Mouse (Mus musculus): ENCODE measurements at regions not wholly inside any gene's neighbourhood (a gene's known extent, or its start where the extent isn't known, plus 50 kb on each side); places are given as distances from the start of the nearest gene placed in this dataset.
A peak's percentile ranks its signal among the peaks of the same experiment; 100 is the strongest.

GRCm38 (mm10) chr2:137510671-137511235, 394.3 kb upstream of the Jag1 start:
- WGBS: 87% methylated on average over 3 of the region's 3 CpGs
- H3K9ac ChIP-seq: no peak overlapping the region
- H3K27ac ChIP-seq: no peak overlapping the region
- no peak for ATAC-seq (ENCODE audit: low FRiP score)
- H3K9me3 ChIP-seq: no peaks in the 10 kb centered on the region
- H3K4me1 ChIP-seq: no peaks in the 10 kb centered on the region
- no peak overlapping the region for H3K4me2 ChIP-seq
- no peak overlapping the region for H3K4me3 ChIP-seq (replicated peaks)
- no peaks in the 10 kb centered on the region for H3K36me3 ChIP-seq (replicated peaks)
- H3K27me3 ChIP-seq: no peaks in the 10 kb centered on the region

- Histone ChIP-seq H3K4me2 (no peak overlapping the region), H3K4me3 (replicated peaks) (no peak overlapping the region), H3K27ac (no peak overlapping the region), H3K27me3 (no peaks in the 10 kb centered on the region), H3K4me1 (no peaks in the 10 kb centered on the region), H3K9ac (no peak overlapping the region), H3K9me3 (no peaks in the 10 kb centered on the region), H3K36me3 (replicated peaks) (no peaks in the 10 kb centered on the region)
- WGBS: 82% methylated on average over 1 of the region's 1 CpGs
- ATAC-seq (ENCODE audit: low FRiP score): no peak
Measured at GRCm38 (mm10) chr2:137501236-137501635, 384.8 kb upstream of the Jag1 start.

- Histone ChIP-seq H3K9me3 (no peaks in the 10 kb centered on the region), H3K9ac (no peak overlapping the region), H3K4me2 (no peak overlapping the region), H3K4me1 (no peaks in the 10 kb centered on the region), H3K27ac (no peak overlapping the region), H3K4me3 (replicated peaks) (no peak overlapping the region), H3K36me3 (replicated peaks) (no peaks in the 10 kb centered on the region), H3K27me3 (no peaks in the 10 kb centered on the region)
- WGBS: 71% methylated on average over 2 of the region's 2 CpGs
- ATAC-seq (ENCODE audit: low FRiP score): no peak
Measured at GRCm38 (mm10) chr2:137497616-137498015, 381.2 kb upstream of the Jag1 start.

GRCm38 (mm10) chr2:137493600-137493999, 377.2 kb upstream of the Jag1 start:
- no peak overlapping the region for H3K9ac ChIP-seq
- ATAC-seq (ENCODE audit: low FRiP score): no peak
- WGBS: 93% methylated on average over 5 of the region's 5 CpGs

GRCm38 (mm10) chr2:137489181-137489682, 372.8 kb upstream of the Jag1 start:
- Histone ChIP-seq H3K36me3 (replicated peaks) (no peaks in the 10 kb centered on the region), H3K4me3 (replicated peaks) (no peak overlapping the region), H3K9ac (no peak overlapping the region), H3K9me3 (no peaks in the 10 kb centered on the region), H3K27me3 (no peaks in the 10 kb centered on the region), H3K4me2 (no peak overlapping the region), H3K4me1 (no peaks in the 10 kb centered on the region), H3K27ac (no peak overlapping the region)
- 76% methylated on average over 5 of the region's 5 CpGs for WGBS
- ATAC-seq (ENCODE audit: low FRiP score): no peak

More at GRCm38 (mm10) chr2:137493600-137493999, 377.2 kb upstream of the Jag1 start:
- no peaks in the 10 kb centered on the region for H3K36me3 ChIP-seq (replicated peaks)
- H3K27me3 ChIP-seq: no peaks in the 10 kb centered on the region
- no peaks in the 10 kb centered on the region for H3K4me1 ChIP-seq
- no peak overlapping the region for H3K4me2 ChIP-seq
- H3K4me3 ChIP-seq (replicated peaks): no peak overlapping the region
- no peak overlapping the region for H3K27ac ChIP-seq
- H3K9me3 ChIP-seq: no peaks in the 10 kb centered on the region

- Histone ChIP-seq H3K4me1 (no peaks in the 10 kb centered on the region), H3K4me3 (replicated peaks) (no peak overlapping the region), H3K27me3 (no peaks in the 10 kb centered on the region), H3K4me2 (no peak overlapping the region), H3K9ac (no peak overlapping the region), H3K27ac (no peak overlapping the region), H3K36me3 (replicated peaks) (no peaks in the 10 kb centered on the region), H3K9me3 (no peaks in the 10 kb centered on the region)
- WGBS: 46% methylated on average over 1 of the region's 1 CpGs
- no peak for ATAC-seq (ENCODE audit: low FRiP score)
Measured at GRCm38 (mm10) chr2:137468769-137469168, 352.3 kb upstream of the Jag1 start.

GRCm38 (mm10) chr2:137457061-137457753, 340.8 kb upstream of the Jag1 start:
- Histone ChIP-seq H3K27ac (no peak overlapping the region), H3K9me3 (no peaks in the 10 kb centered on the region), H3K4me1 (peaks cover 9% of the 10 kb centered on the region), H3K27me3 (no peaks in the 10 kb centered on the region), H3K4me2 (no peak overlapping the region), H3K4me3 (replicated peaks) (no peak overlapping the region), H3K9ac (no peak overlapping the region), H3K36me3 (replicated peaks) (no peaks in the 10 kb centered on the region)
- ATAC-seq (ENCODE audit: low FRiP score): peak; percentile 75
- WGBS: 42% methylated on average over 4 of the region's 4 CpGs

- Histone ChIP-seq H3K9me3 (no peaks in the 10 kb centered on the region), H3K9ac (no peak overlapping the region), H3K4me3 (replicated peaks) (no peak overlapping the region), H3K4me2 (no peak overlapping the region), H3K36me3 (replicated peaks) (no peaks in the 10 kb centered on the region), H3K27ac (no peak overlapping the region), H3K4me1 (peaks cover 9% of the 10 kb centered on the region), H3K27me3 (no peaks in the 10 kb centered on the region)
- 83% methylated on average over 3 of the region's 3 CpGs for WGBS
- ATAC-seq (ENCODE audit: low FRiP score): no peak
Measured at GRCm38 (mm10) chr2:137456436-137456835, 340.0 kb upstream of the Jag1 start.

- no peak overlapping the region for H3K4me2 ChIP-seq
- H3K9me3 ChIP-seq: no peaks in the 10 kb centered on the region
- 89% methylated on average over 7 of the region's 7 CpGs for WGBS
- H3K4me3 ChIP-seq (replicated peaks): no peak overlapping the region
- H3K9ac ChIP-seq: no peak overlapping the region
- no peaks in the 10 kb centered on the region for H3K4me1 ChIP-seq
- ATAC-seq (ENCODE audit: low FRiP score): no peak
- H3K27me3 ChIP-seq: no peaks in the 10 kb centered on the region
- no peak overlapping the region for H3K27ac ChIP-seq
- H3K36me3 ChIP-seq (replicated peaks): no peaks in the 10 kb centered on the region
Measured at GRCm38 (mm10) chr2:137446919-137447318, 330.5 kb upstream of the Jag1 start.

- Histone ChIP-seq H3K4me1 (no peaks in the 10 kb centered on the region; the same call in 1 of the 2 replicates), H3K27ac (no peak overlapping the region), H3K36me3 (replicated peaks) (no peaks in the 10 kb centered on the region), H3K4me2 (no peak overlapping the region), H3K9ac (no peak overlapping the region), H3K4me3 (replicated peaks) (no peak overlapping the region), H3K27me3 (no peaks in the 10 kb centered on the region), H3K9me3 (no peaks in the 10 kb centered on the region)
- no peak for ATAC-seq (ENCODE audit: low FRiP score)
- WGBS: 95% methylated on average over 5 of the region's 5 CpGs
Measured at GRCm38 (mm10) chr2:137437741-137438140, 321.3 kb upstream of the Jag1 start.

GRCm38 (mm10) chr2:137436161-137436560, 319.7 kb upstream of the Jag1 start:
- Histone ChIP-seq H3K36me3 (replicated peaks) (no peaks in the 10 kb centered on the region), H3K9me3 (no peaks in the 10 kb centered on the region), H3K4me3 (replicated peaks) (no peak overlapping the region), H3K27me3 (no peaks in the 10 kb centered on the region), H3K9ac (no peak overlapping the region), H3K27ac (no peak overlapping the region), H3K4me1 (no peaks in the 10 kb centered on the region; the same call in 1 of the 2 replicates), H3K4me2 (no peak overlapping the region)
- WGBS: 85% methylated on average over 4 of the region's 4 CpGs
- no peak for ATAC-seq (ENCODE audit: low FRiP score)

GRCm38 (mm10) chr2:137422656-137423055, 306.2 kb upstream of the Jag1 start:
- H3K9me3 ChIP-seq: no peaks in the 10 kb centered on the region
- ATAC-seq (ENCODE audit: low FRiP score): no peak
- H3K4me3 ChIP-seq (replicated peaks): no peak overlapping the region
- no peaks in the 10 kb centered on the region for H3K4me1 ChIP-seq
- H3K9ac ChIP-seq: no peak overlapping the region
- WGBS: 52% methylated on average over 3 of the region's 3 CpGs
- H3K27me3 ChIP-seq: no peaks in the 10 kb centered on the region
- no peak overlapping the region for H3K27ac ChIP-seq
- no peaks in the 10 kb centered on the region for H3K36me3 ChIP-seq (replicated peaks)
- no peak overlapping the region for H3K4me2 ChIP-seq

- Histone ChIP-seq H3K9me3 (no peaks in the 10 kb centered on the region), H3K9ac (no peak overlapping the region), H3K27me3 (no peaks in the 10 kb centered on the region), H3K27ac (no peak overlapping the region), H3K36me3 (replicated peaks) (no peaks in the 10 kb centered on the region), H3K4me2 (no peak overlapping the region), H3K4me1 (no peaks in the 10 kb centered on the region), H3K4me3 (replicated peaks) (no peak overlapping the region)
- ATAC-seq (ENCODE audit: low FRiP score): no peak
- 78% methylated on average over 4 of the region's 4 CpGs for WGBS
Measured at GRCm38 (mm10) chr2:137419678-137420077, 303.2 kb upstream of the Jag1 start.

Measured in forebrain, embryonic 12.5 days (tissue).